Mouse (Mus musculus): ENCODE measurements around the gene Cyb5r3. TPM values are rescaled to one million over a fixed set of nuclear protein-coding genes. Genes with fewer than 3 reads are reported as not detected.

Cyb5r3 gene
- total RNA-seq, 2 experiments from 2014 or later, result 59.9 to 62.0 TPM

- no peak for DNase-seq (ENCODE audit: extremely low spot score in 1 of 2, low spot score in 1 of 2)
Measured at GRCm38 (mm10) chr15:83111874-83112273, 60.5 kb downstream of the Cyb5r3 start.

- no peak for DNase-seq (ENCODE audit: extremely low spot score in 1 of 2, low spot score in 1 of 2)
Measured at GRCm38 (mm10) chr15:83111290-83111689, 61.1 kb downstream of the Cyb5r3 start.

GRCm38 (mm10) chr15:83107814-83108213, 64.6 kb downstream of the Cyb5r3 start:
- no peak for DNase-seq (ENCODE audit: extremely low spot score in 1 of 2, low spot score in 1 of 2)

GRCm38 (mm10) chr15:83106426-83106825, 66.0 kb downstream of the Cyb5r3 start:
- DNase-seq (ENCODE audit: extremely low spot score in 1 of 2, low spot score in 1 of 2), result no peak

Other genes with a start within 250 kb of the Cyb5r3 start
- 100 to 1,000 TPM; 213 TPM for gene Tcf20, start 184.7 kb downstream of the Cyb5r3 start, total RNA-seq (2021)
- gene Nfam1, start 139.3 kb downstream of the Cyb5r3 start, total RNA-seq (2021), result 1 to 10 TPM; 2.5 to 2.7 TPM
- gene Serhl, start 83.1 kb downstream of the Cyb5r3 start, total RNA-seq (2021), result 1 to 10 TPM; 8.4 to 9.4 TPM
- gene Rrp7a, start 49.8 kb downstream of the Cyb5r3 start, total RNA-seq (2021), result 100 to 1,000 TPM; 144 to 161 TPM
- gene Poldip3, start 23.2 kb downstream of the Cyb5r3 start, total RNA-seq (2021), result 10 to 100 TPM; 88.1 to 89.3 TPM
- gene A4galt, start 79.2 kb upstream of the Cyb5r3 start, total RNA-seq (2021), result 1 to 10 TPM; 2.3 to 2.8 TPM
- 10 to 100 TPM; 18.0 to 18.3 TPM for gene Arfgap3, start 177.7 kb upstream of the Cyb5r3 start, total RNA-seq (2021)

Measured in layer of hippocampus, postnatal 25 days (tissue).